Mouse (Mus musculus): ENCODE results near the gene Rnf157. TPM values are rescaled to one million over a fixed set of nuclear protein-coding genes. Genes with fewer than 3 reads are reported as not detected.

Rnf157 gene
- total and polyA plus RNA-seq, 3 experiments, result 8.7 to 39.3 (median 10.9) TPM

- H3K9me3 ChIP-seq (replicated peaks; ENCODE audit: low read length), result no peaks in the 10 kb centered on the region
- TF ChIP-seq MEF2A (IDR thresholded peaks at IDR 0.05; ENCODE audit: borderline replicate concordance, low read depth, low read length) (no peak), ZKSCAN1 (IDR thresholded peaks at IDR 0.05; ENCODE audit: borderline replicate concordance, low read depth, low read length) (no peak), SMC3 (IDR thresholded peaks at IDR 0.05; ENCODE audit: low read depth, low read length) (no peak), BHLHE40 (IDR thresholded peaks at IDR 0.05; ENCODE audit: low read depth, low read length) (no peak), MAZ (IDR thresholded peaks at IDR 0.05; ENCODE audit: low read depth, low read length) (no peak), USF2 (conservative IDR thresholded peaks at IDR 0.05; ENCODE audit: low read depth, low read length) (no peak), CTCF (conservative IDR thresholded peaks at IDR 0.05 in 1 of 2, IDR thresholded peaks at IDR 0.05 in 1 of 2; ENCODE audit: low read depth in 2 of 2, low read length in 2 of 2) (no peak), POLR2AphosphoS2 (IDR thresholded peaks at IDR 0.05; ENCODE audit: low read depth, low read length) (no peak), ZMIZ1 (IDR thresholded peaks at IDR 0.05; ENCODE audit: low read depth, low read length) (no peak), MXI1 (IDR thresholded peaks at IDR 0.05; ENCODE audit: low read depth, low read length) (no peak), ZNF384 (IDR thresholded peaks at IDR 0.05; ENCODE audit: low read depth, low read length) (no peak), RCOR1 (conservative IDR thresholded peaks at IDR 0.05; ENCODE audit: low read depth, low read length) (no peak), MAFK (IDR thresholded peaks at IDR 0.05; ENCODE audit: insufficient replicate concordance, low read length) (no peak), MYC (IDR thresholded peaks at IDR 0.05; ENCODE audit: low read depth, low read length) (no peak), IRF4 (IDR thresholded peaks at IDR 0.05; ENCODE audit: low read depth, low read length) (no peak), TCF12 (IDR thresholded peaks at IDR 0.05; ENCODE audit: low read depth, low read length) (no peak)
- H3K4me1 ChIP-seq (ENCODE audit: control insufficient read depth in 1 of 2, insufficient read depth in 2 of 2), result peaks cover 0 to 11% of the 10 kb centered on the region in 2 experiments; a peak in 2 of 4 replicates
- in situ Hi-C loops (cut with MboI; ENCODE audit: low pct_ligation_motif_present, low pct_unique_long_range_greater_than_20kb, low sequenced_read_pairs), result no loop called here
- DNase-seq (ENCODE audit: extremely low read depth), result no peak
- no peak overlapping the region for H3K4me3 ChIP-seq (replicated peaks in 1 of 3; ENCODE audit: low read depth in 2 of 3, low read length in 2 of 3, poor library complexity in 1 of 3)
- peaks cover 75 to 97% of the 10 kb centered on the region in 2 experiments for H3K36me3 ChIP-seq (replicated peaks in 1 of 2; ENCODE audit: control insufficient read depth in 1 of 2, insufficient read depth in 1 of 2, low read length in 1 of 2)
- H3K9ac ChIP-seq (ENCODE audit: insufficient read depth, low read depth), result no peak overlapping the region
- H3K27ac ChIP-seq (ENCODE audit: insufficient read depth, low read depth), result no peak overlapping the region
- no peaks in the 10 kb centered on the region for H3K79me2 ChIP-seq (replicated peaks; ENCODE audit: control insufficient read depth, extremely low read depth, insufficient read depth, poor library complexity, severe bottlenecking)
- H3K4me2 ChIP-seq (ENCODE audit: insufficient read depth, low read depth, poor library complexity, severe bottlenecking), result no peak overlapping the region
- dilution Hi-C loops (cut with MboI; ENCODE audit: extremely low pct_ligation_motif_present, extremely low pct_unique_long_range_greater_than_20kb, low sequenced_read_pairs), result no loop called here
- H3K27me3 ChIP-seq (replicated peaks), result no peaks in the 10 kb centered on the region
Measured at GRCm38 (mm10) chr11:116298221-116298620, 114.6 kb downstream of the Rnf157 start.

GRCm38 (mm10) chr11:116297017-116297416, 115.8 kb downstream of the Rnf157 start:
- H3K4me1 ChIP-seq (ENCODE audit: control insufficient read depth in 1 of 2, insufficient read depth in 2 of 2), result peaks cover 5 to 22% of the 10 kb centered on the region in 2 experiments; a peak in 3 of 4 replicates
- no peak overlapping the region for H3K27ac ChIP-seq (ENCODE audit: insufficient read depth, low read depth)
- H3K36me3 ChIP-seq (replicated peaks in 1 of 2; ENCODE audit: control insufficient read depth in 1 of 2, insufficient read depth in 1 of 2, low read length in 1 of 2), result peaks cover 78 to 97% of the 10 kb centered on the region in 2 experiments
- H3K27me3 ChIP-seq (replicated peaks), result no peaks in the 10 kb centered on the region
- no peak for TF ChIP-seq E2F4 (IDR thresholded peaks at IDR 0.05; ENCODE audit: insufficient replicate concordance, low read depth, low read length)
- no peak for TF ChIP-seq EP300 (IDR thresholded peaks at IDR 0.05; ENCODE audit: low read length)
- no peak for TF ChIP-seq USF2 (conservative IDR thresholded peaks at IDR 0.05; ENCODE audit: low read depth, low read length)
- no peak for TF ChIP-seq SIN3A (IDR thresholded peaks at IDR 0.05; ENCODE audit: low read length)
- no peak for TF ChIP-seq NRF1 (IDR thresholded peaks at IDR 0.05; ENCODE audit: low read depth, low read length)
- TF ChIP-seq RAD21 (IDR thresholded peaks at IDR 0.05; ENCODE audit: low read depth, low read length), result no peak
- TF ChIP-seq IRF4 (IDR thresholded peaks at IDR 0.05; ENCODE audit: low read depth, low read length), result no peak
- no peak for TF ChIP-seq CHD1 (IDR thresholded peaks at IDR 0.05; ENCODE audit: low read depth, low read length)
- no peak for TF ChIP-seq ZC3H11A (IDR thresholded peaks at IDR 0.05; ENCODE audit: low read depth, low read length)
- TF ChIP-seq ETS1 (conservative IDR thresholded peaks at IDR 0.05; ENCODE audit: low read depth, low read length), result no peak
- TF ChIP-seq NELFE (IDR thresholded peaks at IDR 0.05; ENCODE audit: low read depth, low read length), result no peak
- TF ChIP-seq USF1 (IDR thresholded peaks at IDR 0.05; ENCODE audit: low read depth, low read length), result no peak
- TF ChIP-seq UBTF (IDR thresholded peaks at IDR 0.05; ENCODE audit: low read depth, low read length), result no peak
- dilution Hi-C loops (cut with MboI; ENCODE audit: extremely low pct_ligation_motif_present, extremely low pct_unique_long_range_greater_than_20kb, low sequenced_read_pairs) (no loop called here), in situ Hi-C loops (cut with MboI; ENCODE audit: low pct_ligation_motif_present, low pct_unique_long_range_greater_than_20kb, low sequenced_read_pairs) (no loop called here)
- no peak overlapping the region for H3K4me2 ChIP-seq (ENCODE audit: insufficient read depth, low read depth, poor library complexity, severe bottlenecking)
- H3K9me3 ChIP-seq (replicated peaks; ENCODE audit: low read length), result no peaks in the 10 kb centered on the region
- H3K79me2 ChIP-seq (replicated peaks; ENCODE audit: control insufficient read depth, extremely low read depth, insufficient read depth, poor library complexity, severe bottlenecking), result no peaks in the 10 kb centered on the region
- H3K4me3 ChIP-seq (replicated peaks in 1 of 3; ENCODE audit: low read depth in 2 of 3, low read length in 2 of 3, poor library complexity in 1 of 3), result no peak overlapping the region
- no peak for DNase-seq (ENCODE audit: extremely low read depth)
- H3K9ac ChIP-seq (ENCODE audit: insufficient read depth, low read depth), result no peak overlapping the region

Data from CH12.LX (cell line).